Mouse (Mus musculus): ENCODE measurements around the gene Cbx5.
"Not testable (repeated sequence)": the region's sequence is repeated elsewhere in the genome, so short reads cannot be mapped to it uniquely, and the experiment has no call there.

Gene Cbx5

GRCm38 (mm10) chr15:103239685-103240159, at the start of gene Cbx5:
Gene Cbx5 (minus strand): TSS chr15:103239816.
- peak; percentile 97 to 99 for DNase-seq

DNA sequence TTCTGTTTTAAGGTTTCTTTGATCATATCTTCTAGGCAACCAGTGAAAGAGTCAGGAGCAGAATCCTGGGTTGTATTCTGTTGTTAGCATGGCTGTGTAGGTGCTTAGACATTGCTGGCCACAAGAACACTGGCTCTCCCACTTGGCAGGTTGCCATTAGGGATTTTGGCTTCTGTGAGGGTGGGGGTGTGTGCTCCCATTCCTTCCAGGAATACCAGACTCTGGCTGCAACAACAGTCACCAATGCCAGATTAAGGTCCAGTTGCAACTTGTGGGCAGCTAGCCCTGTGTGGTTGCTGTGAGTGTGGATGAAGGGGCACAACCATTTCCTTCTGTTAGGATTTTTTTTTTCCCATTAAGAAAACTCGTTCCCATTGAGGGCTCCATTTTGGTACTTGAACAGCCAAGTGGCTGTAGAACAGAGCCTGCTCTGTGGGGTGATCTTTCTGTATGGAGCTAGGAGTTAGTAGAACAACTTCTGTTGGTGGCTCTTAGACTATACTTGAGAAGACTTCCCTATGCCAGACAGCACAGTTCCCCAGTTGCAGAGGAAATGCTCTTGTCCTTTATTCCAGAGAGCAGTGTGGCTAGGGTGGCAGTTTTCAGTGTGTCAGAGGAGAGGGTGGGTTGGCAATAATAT, 46.3 kb upstream of the Cbx5 start:
- no peak for DNase-seq

DNA sequence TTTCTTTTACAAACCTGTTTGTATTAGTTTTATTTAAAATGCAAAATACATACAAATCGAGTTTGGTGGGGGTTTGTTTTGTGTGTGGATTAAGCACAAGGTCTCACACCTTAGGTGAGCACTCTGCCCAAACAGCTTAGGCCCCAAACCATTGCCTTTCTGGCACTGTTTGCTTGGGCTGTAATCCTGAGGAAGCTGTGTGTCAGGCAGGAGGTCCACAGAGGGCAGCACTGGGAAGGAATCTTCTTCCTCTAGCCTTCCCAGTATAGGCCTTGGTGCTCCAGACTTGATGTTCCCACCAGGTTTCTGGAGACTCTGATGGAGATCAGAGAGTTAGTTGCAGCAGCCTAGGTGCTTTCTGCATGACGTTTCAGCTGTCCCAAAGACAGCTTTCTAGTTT, 45.0 kb upstream of the Cbx5 start:
- DNase-seq: no peak

DNA sequence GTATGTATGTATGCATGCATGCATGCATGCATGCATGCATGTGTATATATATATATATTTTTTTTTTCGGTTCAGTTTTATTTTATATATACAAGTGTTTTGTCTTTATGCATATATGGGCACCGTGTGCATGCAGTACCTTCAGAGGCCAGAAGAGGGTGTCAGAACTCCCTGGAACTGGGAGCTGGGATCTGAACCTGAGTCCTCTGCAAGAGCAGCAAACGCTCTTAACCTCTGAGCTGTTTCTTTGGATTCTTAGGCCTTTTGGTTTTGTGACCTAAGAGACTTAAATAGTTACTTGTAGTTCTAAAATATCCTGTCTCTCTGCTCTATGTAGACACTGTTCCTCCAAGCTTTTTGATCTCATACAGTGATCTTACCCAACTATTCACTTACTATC, 44.5 kb upstream of the Cbx5 start:
- DNase-seq: no peak

DNA sequence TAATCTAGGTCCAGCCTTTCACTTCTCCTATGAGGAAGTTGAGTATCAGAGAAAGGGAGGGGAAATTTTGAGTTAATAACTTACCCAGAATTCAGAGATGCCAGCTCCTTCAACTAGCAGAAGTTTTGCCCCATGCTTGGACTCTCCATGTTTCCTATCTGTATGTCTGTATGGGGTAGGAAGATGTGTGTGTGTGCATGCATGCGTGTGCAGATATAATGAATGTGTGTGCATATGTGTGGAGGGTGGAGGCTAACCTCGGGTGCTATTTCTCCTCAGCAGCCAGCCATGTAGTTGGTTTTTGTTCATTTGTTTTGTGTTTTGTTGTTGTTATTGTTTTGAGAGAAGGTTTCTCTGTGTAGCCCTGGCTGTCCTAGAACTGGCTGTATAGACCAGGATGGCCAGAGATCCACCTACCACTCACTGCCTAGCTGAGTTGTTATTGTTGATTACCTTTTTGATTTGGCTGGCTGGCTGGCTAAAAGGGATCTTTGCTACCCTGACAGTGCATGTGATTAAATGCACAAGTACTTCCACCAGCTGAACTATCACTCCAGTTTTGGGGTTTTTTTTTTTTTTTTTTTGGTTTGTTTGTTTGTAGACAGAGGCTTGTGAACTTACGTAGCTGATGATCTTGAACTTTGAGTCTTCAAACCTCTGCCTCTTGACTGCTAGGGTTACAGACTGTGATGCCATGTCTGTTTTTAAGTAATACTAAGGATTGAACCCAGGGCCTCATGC, 42.0 kb upstream of the Cbx5 start:
- no peak for DNase-seq

GRCm38 (mm10) chr15:103280817-103281464, 41.3 kb upstream of the Cbx5 start:
- no peak for DNase-seq

GRCm38 (mm10) chr15:103279750-103280149, 40.1 kb upstream of the Cbx5 start:
- DNase-seq: no peak

GRCm38 (mm10) chr15:103277949-103278348, 38.3 kb upstream of the Cbx5 start:
- no peak for DNase-seq

- not testable (repeated sequence) for DNase-seq
Observed at GRCm38 (mm10) chr15:103275943-103276342, 36.3 kb upstream of the Cbx5 start.

DNA sequence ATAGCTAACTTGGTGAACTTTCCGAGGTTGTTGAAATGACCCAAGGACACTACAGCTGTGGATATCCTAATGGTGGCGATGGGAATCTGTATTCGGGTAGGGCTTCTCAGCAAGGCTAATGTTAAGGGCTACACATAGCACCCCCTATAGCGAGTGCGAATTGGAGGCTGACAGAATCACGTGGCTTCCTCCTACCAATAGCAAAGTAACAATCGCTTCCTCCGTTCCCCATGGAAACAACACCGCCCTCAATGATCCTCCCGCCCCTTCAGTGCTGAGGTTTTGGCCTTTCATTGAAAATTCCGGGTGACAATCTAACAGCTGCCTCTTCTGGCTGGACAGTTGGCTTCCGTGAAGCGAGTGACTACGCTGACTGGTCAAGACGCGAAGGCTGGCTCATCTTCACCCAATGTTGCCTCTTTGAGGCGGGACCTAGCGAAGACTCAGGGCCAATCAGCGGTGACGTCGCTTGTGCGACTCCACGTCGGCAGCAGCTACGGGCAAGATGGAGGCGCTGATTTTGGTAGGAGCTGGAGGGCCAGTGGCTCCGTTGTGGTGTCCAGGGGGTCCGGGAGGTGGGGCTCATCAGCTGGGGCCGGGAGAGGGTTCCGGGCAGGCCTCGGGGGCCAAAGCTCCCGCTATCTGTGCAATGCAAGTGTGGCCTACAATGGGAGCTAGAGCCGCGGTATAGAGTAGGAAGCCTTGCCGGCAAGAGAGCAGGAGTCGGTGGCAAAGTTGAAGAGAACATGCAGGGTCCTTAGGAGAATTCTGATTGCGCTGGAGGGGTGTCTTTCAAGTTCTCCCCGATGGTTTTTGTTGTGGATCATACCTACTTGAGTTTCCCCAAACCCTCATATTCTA, 33.0 kb upstream of the Cbx5 start, which contains the start of gene Copz1:
Gene Copz1, plus strand, starts transcription at position 296 of the 861 bp plus-strand sequence.
- DNase-seq: peak; percentile 94 to 99

GRCm38 (mm10) chr15:103268903-103269302, 29.3 kb upstream of the Cbx5 start:
- no peak for DNase-seq

DNA sequence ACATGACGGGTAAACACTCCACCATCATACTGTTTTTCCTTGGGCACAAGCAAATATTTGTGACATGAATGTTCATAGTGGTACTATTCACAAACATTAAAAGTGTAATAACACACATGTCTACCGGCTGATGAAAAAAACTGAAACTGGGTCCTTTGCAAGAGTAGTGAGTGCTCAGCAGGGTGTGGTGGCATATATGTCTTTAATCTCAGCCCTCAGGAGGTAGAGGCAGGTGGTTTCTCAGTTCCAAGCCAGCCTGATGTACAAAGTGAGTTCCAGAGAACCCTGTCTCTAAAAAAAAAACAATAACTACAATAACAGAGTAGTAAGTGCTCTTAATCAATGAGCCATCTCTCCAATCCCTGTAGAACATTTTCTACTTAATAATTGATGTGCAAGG, 25.2 kb upstream of the Cbx5 start:
- DNase-seq: no peak

- DNase-seq: no peak
Observed at GRCm38 (mm10) chr15:103259989-103260388, 20.4 kb upstream of the Cbx5 start.

GRCm38 (mm10) chr15:103259162-103259561, 19.5 kb upstream of the Cbx5 start:
- DNase-seq: no peak

DNA sequence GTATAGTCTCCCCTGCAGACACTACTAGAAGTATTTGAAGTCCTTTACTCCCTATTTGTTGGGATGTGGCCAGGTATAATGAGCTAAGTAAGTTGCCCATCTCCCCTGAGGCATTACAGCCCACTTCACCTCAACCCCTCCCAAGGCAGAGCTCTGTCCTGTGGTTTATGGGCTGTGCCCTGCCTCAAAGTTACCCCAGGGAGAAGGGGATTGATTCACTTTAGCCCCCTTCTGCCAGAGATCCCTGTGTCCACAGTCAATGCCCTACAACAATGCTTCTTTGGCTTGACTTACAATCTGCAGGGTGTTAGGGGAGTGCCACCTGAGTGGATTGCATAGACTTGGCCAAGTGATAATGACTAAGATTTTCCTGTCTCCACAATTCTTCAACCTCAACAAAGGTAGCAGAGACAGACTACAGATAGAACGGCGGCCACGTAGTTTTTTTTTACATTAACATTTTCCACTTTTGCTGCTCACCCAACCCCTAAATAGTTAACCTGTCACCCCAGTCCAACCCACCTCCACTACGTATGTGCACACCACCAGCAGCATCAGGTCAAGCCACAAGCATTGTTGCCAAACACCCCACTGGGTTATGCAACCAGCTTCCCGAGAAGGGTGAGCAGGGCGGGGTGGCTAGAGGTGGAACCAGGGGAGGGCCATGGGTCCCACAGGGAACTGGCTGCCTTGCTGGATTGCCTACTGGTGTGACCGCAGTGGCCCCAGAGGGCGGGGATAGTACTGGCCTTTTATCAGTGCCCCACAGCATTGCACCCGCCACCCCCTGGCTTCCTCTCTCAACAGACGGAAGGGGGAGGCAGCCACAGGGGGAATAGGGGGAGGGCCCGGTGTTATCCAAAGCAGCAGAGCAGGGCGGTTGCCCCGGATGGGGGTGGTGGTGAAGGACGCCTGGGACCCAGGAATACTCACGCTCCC, 18.4 kb upstream of the Cbx5 start, which contains the start of gene Nfe2:
Gene Nfe2, minus strand, starts transcription at position 614 of the 939 bp plus-strand sequence.
- no peak for DNase-seq

DNA sequence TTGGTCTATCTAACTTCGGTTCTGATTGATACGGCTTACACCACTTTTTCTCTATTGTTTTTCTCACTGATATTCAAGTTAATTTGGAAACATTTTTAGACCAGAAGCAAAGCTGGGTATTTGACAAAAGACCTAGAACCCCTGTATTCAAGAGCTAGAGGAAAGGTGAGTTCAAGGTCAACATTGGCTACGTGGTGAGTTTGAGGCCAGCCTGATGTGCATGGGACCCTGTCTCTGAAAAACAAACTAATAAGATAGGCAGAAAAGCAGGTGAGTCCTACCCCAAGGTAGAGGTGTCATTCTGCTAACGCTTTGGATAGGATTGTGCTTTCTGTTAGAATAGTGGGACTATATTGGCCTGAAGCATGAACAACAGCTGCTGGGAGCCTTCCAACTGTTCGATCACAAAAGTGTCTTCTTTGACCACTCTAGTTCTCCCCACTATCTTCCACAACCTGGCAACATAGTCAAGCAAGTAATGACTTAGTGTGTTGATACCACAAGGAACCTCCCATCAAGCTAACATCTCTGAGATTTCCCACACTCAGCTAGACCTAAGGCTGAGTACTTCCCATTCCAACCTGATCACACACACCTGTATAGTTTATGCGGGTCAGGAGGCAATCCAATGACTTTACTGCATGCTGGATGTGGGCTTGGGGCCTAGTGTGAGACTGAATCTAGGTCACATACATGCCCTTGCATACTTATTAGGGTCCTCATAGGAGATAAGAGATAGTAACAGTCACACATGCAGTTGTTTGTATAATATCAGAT, 16.8 kb upstream of the Cbx5 start:
- DNase-seq: no peak

GRCm38 (mm10) chr15:103255169-103255568, 15.6 kb upstream of the Cbx5 start:
- DNase-seq: no peak

DNA sequence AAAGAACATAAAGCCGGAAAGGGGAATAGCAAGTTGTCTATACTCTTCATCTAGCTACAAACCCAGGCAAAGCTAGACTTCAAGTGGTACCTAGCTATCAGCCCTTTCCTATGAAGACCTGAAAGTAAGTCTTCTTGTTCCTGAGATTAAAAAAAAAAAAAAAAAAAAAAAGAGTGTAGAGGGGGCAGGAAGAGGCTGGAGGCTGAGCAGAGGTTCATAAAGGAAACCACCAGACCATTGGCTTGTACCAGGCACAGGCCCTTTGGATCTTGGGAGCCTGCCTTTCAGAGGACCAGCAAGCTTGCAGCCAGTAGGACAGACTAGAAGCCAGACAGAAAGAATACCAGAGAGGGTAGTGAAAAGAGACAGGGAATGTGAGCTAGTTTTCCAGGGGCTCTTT, 13.7 kb upstream of the Cbx5 start:
- no peak for DNase-seq

- no peak for DNase-seq
Observed at GRCm38 (mm10) chr15:103252660-103253059, 13.0 kb upstream of the Cbx5 start.

DNA sequence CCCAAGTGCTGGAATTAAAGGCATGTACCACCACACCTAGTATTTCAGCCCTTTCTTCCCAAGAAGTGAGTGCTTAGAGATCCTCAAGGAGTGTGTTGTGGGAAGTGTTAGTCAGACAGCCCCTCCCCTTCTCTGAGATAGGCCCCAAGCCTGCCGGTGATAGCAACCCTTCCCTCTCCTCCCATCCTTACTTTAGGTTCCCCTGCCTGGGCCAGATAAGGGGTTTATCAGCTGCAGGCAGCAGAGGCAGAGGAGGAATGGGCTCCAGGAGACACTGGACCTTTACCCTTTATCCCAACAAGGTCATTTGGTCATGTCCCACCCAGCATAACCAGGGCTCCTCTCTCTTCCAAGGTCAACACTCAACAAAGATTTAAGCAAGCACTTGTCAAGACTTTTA, 12.0 kb upstream of the Cbx5 start:
- DNase-seq: no peak
